Mouse (Mus musculus) spleen, adult 18-20 months (tissue): ENCODE results near the gene Hyal3.

ENCODE experiments used
- DNase-seq, 2 experiments: peaks; one replicate each; pipeline ENCODE4 v3.0.0; 2022; ENCODE audit warnings: mixed read lengths in 2 of 2

Gene Hyal3

GRCm38 (mm10) chr9:107580501-107581317 lies at the start of gene Hyal3:
Gene Hyal3, plus strand, starts transcription at chr9:107580818.
- peak; percentile 68 to 72 for DNase-seq

- DNase-seq, result peak; percentile 80 to 86
Observed at GRCm38 (mm10) chr9:107533791-107534407, 46.7 kb upstream of the Hyal3 start, which contains the start of gene Tmem115. Gene Tmem115, plus strand, starts transcription at chr9:107533945.

- no peak for DNase-seq
Observed at GRCm38 (mm10) chr9:107534408-107535202, 46.0 kb upstream of the Hyal3 start.

- DNase-seq, result no peak
Observed at GRCm38 (mm10) chr9:107538231-107538630, 42.4 kb upstream of the Hyal3 start.

DNA sequence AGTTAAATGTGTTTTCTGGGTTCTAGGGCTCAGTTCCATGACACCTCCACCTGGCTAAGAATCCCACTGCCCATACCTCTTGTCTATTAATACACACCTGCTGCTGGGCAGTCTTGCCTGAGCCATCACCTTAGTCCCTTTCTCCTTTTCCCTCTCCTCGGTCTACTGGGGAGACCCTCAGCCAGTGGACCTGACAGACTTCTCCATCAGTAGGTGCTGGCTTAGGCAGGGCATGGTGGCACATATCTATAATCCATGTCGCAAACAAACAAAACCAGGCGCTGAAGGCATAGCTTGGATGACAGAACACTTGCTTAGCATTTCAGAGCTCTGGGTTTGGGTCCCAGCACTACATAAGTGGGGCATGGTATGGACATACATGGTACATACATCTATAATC lies 41.9 kb upstream of the Hyal3 start:
- DNase-seq, result no peak

DNA sequence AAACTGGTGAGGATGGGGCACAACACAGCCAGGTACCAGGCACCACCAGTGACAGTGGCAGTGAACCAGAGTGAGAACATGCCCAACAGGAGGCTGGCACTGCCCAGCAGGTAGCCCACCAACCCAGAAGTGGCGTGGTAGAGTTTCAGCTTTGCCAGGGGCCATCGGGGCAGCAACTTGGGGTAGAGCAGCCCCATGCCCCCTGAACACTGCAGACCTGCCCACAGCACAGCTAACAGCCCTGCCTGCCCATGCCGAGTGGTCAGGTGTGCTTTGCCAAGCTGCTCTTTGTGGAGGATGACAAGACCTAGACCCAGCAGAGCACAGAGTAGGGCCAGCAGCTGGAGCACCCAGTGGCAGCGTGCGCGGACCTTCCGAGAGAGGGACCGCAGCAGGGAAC lies 40.7 kb upstream of the Hyal3 start:
- DNase-seq, result no peak

GRCm38 (mm10) chr9:107540420-107540819 lies 40.2 kb upstream of the Hyal3 start:
- no peak for DNase-seq

DNA sequence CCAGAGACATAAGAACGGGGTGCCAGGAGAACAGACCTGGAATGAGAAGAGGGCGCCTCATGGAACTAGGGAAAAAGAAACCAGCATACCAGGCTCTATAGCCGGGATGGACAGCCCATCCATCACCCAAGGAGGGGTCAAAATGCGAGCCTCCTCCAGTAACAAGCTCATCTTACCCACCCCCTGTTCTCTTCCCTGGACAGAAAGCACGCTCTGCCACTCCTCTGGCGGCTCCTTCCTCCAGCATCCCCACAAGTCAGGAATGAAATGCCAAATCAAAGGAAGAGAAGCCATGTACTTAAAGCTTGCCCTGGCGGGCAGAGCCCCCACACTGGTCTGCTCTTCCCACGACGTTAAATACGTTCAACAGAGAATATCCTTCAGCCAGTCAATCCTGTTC lies 39.6 kb upstream of the Hyal3 start:
- no peak for DNase-seq

GRCm38 (mm10) chr9:107541474-107542351 lies 38.9 kb upstream of the Hyal3 start, which contains the start of the genes Cyb561d2 and Nprl2:
Gene Cyb561d2, minus strand, starts transcription at chr9:107542193.
Gene Nprl2, plus strand, starts transcription at chr9:107542226.
- DNase-seq, result peak; percentile 94 to 96

- DNase-seq, result no peak
Observed at GRCm38 (mm10) chr9:107542352-107542686, 38.3 kb upstream of the Hyal3 start.

DNA sequence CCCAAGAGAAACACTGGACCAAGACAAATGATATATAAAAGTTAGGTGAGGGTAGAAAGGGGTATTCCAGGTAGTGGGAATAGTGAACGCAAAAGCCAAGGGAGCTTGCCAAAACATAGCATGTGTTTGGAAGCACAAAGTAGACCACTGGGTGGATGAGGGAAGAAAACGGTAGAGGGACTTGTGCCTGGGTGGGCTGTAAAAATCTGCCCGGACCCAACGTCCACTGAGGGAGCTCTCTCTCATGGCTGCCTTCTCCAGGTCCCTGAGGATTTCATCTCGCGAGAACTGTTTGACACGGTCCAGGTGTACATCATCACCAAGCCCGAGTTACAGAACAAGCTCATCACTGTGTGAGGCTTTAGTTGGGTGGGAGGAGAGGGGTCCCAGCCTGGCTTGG lies 37.9 kb upstream of the Hyal3 start:
- no peak for DNase-seq

DNA sequence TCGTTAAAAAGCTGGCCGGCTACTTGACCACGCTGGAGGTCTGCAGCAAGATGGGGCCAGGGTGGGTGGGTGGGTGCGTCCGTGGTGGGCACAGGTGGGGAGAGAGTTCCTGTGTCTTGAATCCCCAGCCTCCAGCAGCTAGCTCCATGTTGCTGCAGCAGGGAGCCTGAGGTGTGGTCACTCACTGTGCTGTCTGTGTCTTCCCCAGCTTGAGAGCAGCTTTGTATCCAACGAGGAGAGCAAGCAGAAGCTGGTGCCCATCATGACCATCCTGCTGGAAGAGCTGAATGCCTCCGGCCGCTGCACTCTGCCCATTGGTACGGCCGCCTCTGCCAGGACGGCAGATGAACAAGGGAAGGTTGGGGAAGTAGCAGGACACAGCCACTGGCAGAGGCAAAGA lies 37.3 kb upstream of the Hyal3 start:
- DNase-seq, result no peak

DNA sequence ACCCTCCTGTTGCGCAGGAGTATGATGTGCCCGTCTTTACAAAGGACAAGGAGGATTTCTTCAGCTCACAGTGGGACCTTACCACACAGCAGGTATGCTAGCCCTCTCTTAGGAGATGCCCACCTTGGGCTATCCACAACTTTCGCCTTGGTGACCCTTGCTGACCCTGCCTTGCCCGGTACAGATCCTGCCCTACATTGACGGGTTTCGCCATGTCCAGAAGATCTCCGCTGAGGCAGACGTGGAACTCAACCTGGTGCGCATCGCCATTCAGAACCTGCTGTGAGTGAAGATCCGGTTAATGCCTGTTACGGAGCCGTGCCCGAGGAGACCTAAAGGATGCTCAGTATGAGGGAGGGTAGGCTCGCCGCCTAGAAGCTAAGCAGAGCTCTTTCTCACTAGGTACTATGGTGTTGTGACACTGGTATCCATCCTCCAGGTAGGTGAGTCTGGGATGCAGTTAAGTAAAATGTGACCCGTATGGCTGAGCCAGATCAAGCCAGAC lies 36.4 kb upstream of the Hyal3 start:
- DNase-seq, result no peak

- DNase-seq, result no peak
Observed at GRCm38 (mm10) chr9:107544729-107545128, 35.9 kb upstream of the Hyal3 start.

DNA sequence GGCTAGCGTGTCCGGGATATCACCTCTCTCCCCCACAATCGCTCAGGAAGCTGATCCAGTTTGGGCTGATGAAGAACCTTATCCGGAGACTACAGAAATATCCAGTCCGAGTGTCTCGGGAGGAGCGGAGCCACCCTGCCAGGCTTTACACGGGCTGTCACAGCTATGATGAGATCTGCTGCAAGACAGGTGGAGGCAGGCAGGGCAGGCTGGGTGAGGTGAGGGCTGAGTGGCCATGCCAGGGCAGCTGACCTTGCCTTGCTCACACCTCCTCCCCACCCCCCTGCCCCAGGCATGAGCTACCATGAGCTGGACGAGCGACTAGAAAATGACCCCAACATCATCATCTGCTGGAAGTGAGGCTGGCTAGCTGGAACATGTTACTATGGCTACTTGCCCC lies 35.4 kb upstream of the Hyal3 start:
- no peak for DNase-seq

- DNase-seq, result peak in 1 of 2 experiments; percentile 74
Observed at GRCm38 (mm10) chr9:107545602-107546001, 35.0 kb upstream of the Hyal3 start.

DNA sequence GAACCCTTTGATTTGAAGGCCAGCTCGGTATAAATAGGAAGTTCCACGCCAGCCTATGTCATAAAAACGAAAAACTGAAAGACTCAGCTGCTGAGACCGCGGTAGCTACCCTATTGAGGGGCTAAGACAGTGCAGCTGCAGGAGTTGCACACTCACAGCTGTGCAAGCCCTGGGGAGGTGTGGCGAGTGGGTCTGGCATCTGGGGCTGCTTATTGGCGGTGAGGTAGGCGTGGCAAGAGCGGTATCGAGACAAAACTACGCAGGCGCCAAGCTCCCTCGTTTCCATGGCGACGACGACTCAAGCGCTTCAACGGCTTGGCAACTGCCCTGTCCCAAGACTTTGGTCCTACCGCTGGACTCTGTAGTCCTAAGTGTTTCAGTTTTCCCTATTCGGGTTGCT lies 33.6 kb upstream of the Hyal3 start, which contains the start of gene Zmynd10:
Gene Zmynd10 (plus strand): TSS at position 273 of the 400 bp plus-strand sequence.
- DNase-seq, result peak; percentile 72 to 73

- no peak for DNase-seq
Observed at GRCm38 (mm10) chr9:107547957-107548356, 32.7 kb upstream of the Hyal3 start.

DNA sequence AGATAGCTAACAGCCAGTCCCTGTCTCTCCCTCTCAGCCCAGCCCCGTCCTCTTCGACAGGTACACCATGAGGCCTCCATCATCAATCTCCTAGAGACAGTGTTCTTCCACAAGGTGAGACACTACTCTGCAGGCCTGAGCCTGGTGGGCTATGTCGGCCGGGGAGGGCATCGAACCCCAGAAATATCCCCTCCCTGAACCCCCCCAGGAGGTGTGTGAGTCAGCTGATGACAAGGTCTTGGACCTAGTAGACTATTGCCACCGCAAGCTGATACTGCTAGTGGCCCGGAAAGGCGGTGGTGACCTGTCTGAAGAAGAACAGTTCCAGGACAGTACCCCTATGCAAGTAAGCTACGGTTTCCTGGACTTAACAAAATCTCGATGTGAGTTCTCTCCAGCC lies 31.8 kb upstream of the Hyal3 start:
- DNase-seq, result no peak

DNA sequence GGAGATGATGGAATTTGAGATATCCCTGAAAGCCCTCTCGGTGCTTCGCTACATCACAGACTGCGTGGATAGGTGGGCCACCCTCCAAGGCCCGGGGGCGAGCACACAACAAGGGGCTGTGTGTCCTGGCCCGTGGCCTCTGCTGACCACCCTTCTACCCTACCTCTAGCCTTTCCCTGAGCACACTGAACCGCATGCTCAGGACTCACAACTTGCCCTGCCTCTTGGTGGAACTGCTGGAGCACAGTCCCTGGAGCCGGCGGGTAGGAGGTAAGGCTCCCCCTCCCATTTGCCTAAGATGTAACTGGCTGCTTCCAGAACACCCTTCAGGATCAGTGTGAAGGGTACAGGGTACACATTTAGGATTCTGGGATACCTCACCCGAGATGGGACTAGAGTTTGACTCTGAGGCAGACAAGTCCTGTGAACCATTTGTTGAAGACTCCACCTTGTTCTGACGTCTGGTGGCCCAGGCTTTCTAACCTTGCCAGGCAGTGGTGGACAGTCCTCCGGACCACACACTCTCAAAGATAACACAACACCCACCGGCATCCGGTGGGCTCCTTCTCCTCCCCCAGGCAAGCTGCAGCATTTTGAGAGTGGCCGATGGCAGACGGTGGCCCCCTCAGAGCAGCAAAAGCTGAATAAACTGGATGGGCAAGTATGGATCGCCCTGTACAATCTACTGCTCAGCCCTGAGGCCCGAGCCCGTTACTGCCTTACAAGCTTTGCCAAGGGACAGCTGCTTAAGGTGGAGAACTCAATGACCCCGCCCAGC lies 31.1 kb upstream of the Hyal3 start:
- DNase-seq, result no peak

- no peak for DNase-seq
Observed at GRCm38 (mm10) chr9:107550491-107551116, 30.0 kb upstream of the Hyal3 start.
